Mouse (Mus musculus) kidney, postnatal 10 days (tissue): ENCODE measurements around the gene Olfr1191-ps1.
"Not testable (repeated sequence)": the region's sequence is repeated elsewhere in the genome, so short reads cannot be mapped to it uniquely, and the experiment has no call there.

Experiments
- DNase-seq: peaks from one replicate; pipeline ENCODE4 v3.0.0; 2021; ENCODE audit warnings: mixed read lengths

Olfr1191-ps1 gene

GRCm38 (mm10) chr2:88640242-88640641, at the start of gene Olfr1191-ps1:
Gene Olfr1191-ps1, plus strand, starts transcription at chr2:88640542.
- not testable (repeated sequence) for DNase-seq

GRCm38 (mm10) chr2:88648209-88648608, 7.9 kb downstream of the Olfr1191-ps1 start, which contains the start of gene Olfr1192-ps1:
Gene Olfr1192-ps1, plus strand, starts transcription at chr2:88648509.
- DNase-seq = no peak

GRCm38 (mm10) chr2:88675328-88675727, 35.0 kb downstream of the Olfr1191-ps1 start, which contains the start of gene Olfr1193:
Gene Olfr1193, plus strand, starts transcription at chr2:88675628.
- not testable (repeated sequence) for DNase-seq

GRCm38 (mm10) chr2:88689087-88689486, 48.7 kb downstream of the Olfr1191-ps1 start, which contains the start of gene Olfr1195:
Gene Olfr1195, minus strand, starts transcription at chr2:88689187.
- DNase-seq = no peak
